Mouse (Mus musculus): Measurements from ENCODE around the gene Thrb.

- TF ChIP-seq POLR2A (IDR thresholded peaks at IDR 0.05; ENCODE audit: borderline replicate concordance, control insufficient read depth, low read depth, low read length) = no peak
- no peak for TF ChIP-seq CTCF (IDR thresholded peaks at IDR 0.05; ENCODE audit: control insufficient read depth, insufficient read depth, low read length)
Observed at GRCm38 (mm10) chr14:17835738-17836137, 175.7 kb downstream of the Thrb start.
